Mouse (Mus musculus): ENCODE data around the gene 2310011J03Rik.

2310011J03Rik gene

GRCm38 (mm10) chr10:80342305-80342748, 22.0 kb upstream of the 2310011J03Rik start:
- in situ Hi-C loops (cut with MboI, MseI) = no loop called here

DNA sequence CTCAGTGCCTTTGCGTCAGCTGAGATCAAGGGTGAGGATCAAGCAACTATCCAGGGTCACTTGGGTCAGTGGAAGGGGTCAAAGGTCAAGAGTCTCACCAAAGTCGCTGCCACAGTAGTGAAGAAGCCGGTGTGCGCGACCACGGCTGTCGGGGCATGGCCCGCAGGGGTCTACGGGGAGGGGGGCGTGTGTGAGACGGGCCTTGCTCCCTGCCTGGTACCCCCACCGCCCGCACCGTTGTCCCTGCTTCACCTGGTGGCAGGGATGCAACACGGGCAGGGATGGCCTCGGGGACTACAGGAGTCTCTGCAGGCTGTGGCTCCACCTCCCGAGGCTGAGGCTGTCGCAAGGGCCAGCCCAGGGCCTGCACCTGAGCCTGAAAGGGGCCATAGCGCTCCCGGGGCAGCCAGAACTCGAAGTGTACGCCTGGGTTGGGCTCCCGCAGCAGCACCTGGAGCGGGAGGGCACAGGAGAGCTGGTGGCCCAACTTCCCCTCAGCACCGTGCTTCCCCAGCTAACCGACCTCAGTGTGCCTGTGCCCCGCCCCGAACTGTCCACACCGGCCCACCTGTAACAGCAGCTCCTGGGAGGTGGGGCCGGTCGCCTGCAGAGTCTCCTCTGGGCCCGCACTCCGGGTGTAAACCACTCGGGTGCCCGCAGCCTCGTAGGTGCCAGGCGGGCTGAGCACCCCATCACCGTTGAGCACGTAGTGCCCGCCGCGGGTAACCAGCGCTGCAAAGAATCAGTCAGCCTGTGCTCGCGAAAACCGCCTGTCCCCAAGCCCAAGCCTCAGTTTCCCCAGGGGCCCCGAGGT, 21.4 kb upstream of the 2310011J03Rik start:
- in situ Hi-C loops (cut with MboI, MseI) = no loop called here

DNA sequence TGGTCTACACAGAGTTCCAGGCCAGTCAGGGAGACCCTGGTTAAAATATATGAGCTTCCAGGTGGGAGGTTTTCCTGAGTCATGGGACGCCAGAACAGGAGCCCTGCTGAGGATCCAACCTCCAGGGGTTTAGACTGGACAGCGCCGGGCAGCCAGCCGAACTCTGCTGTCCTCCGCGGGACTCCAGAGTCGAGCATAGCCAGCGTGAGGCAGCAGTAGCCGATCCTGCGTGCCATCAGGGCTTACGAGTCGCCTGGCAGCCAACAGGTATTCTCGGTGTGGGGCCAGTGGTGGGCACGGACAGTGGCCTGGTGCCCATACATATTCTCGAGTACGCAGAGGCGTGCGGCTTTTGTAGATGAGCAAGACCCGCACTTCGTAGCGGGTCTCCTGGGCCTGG, 20.7 kb upstream of the 2310011J03Rik start:
- in situ Hi-C loops (cut with MboI, MseI) = no loop called here

GRCm38 (mm10) chr10:80339941-80340750, 19.8 kb upstream of the 2310011J03Rik start:
- in situ Hi-C loops (cut with MboI, MseI) = no loop called here

DNA sequence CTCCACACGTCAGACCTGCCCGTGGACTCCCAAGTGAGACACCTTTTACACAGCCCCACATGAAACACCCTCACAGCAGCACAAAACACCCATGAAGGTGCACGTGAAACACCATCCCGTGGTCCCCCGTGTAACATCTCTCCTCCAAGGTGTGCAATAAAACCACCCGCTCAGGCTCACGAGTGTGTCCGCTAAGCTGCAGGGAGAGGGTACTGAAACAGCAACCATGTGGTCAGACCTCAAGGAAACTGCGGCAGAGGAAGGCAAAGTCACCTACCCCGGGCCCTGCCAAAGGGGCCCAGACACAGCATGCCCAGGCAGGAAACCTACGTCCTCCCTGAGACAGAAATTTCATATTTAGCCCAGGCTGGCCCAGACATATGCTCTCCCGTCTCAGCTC, 15.9 kb upstream of the 2310011J03Rik start:
- in situ Hi-C loops (cut with MboI, MseI) = no loop called here

DNA sequence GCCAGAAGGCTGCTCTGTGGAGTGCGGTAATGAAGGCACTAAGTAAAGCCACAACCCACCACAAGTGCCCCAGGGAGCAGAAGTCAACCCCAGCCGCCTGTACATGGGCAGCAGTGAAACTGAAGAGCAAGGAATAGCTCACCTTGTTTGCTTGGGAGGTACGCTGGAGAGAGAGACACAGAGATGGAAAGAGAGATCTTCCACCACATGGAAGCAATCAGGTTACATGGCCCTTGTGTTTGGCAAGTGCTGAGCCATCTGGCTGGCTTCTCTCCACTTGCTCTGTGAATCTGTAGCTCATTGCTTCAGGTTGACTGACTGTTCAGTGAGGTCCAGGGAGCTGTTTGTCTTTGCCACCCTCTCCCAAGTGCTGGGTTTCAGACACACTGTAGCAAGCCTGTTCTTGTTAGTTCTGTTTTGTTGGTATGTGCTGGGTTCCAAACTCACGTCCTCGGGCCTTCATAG, 12.2 kb upstream of the 2310011J03Rik start:
- in situ Hi-C loops (cut with MboI, MseI) = no loop called here

- in situ Hi-C loops (cut with MboI, MseI) = no loop called here
These were observed 11.5 kb upstream of the 2310011J03Rik start for GRCm38 (mm10) chr10:80331636-80332524.

DNA sequence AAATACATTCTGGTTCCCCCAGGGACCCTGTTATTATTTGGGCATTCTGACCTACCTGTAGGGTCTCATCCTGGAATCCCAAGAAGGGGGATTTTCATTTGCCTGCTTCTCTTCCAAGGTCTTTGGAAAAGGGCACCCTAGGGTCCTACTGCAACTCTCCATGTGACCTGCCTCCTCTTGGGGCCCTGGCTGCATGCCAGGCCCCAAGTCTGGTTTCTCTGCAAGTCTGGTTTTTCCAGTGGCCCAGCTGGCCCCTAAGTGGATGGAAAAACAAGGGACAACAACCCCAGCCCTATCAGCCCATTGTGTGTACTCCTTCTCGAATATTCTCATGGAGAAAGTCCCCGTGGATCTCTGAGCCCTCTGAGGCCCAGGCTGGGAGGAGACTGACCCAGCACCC, 10.6 kb upstream of the 2310011J03Rik start:
- in situ Hi-C loops (cut with MboI, MseI) = no loop called here

- in situ Hi-C loops (cut with MboI, MseI) = no loop called here
These were observed 9.7 kb upstream of the 2310011J03Rik start for GRCm38 (mm10) chr10:80330084-80330483.

GRCm38 (mm10) chr10:80329273-80330081, 9.1 kb upstream of the 2310011J03Rik start, which contains the start of the genes Pcsk4 and Reep6:
Gene Pcsk4 (minus strand): TSS chr10:80329498.
Gene Reep6 (plus strand): TSS chr10:80329953.
- in situ Hi-C loops (cut with MboI, MseI) = no loop called here

GRCm38 (mm10) chr10:80325045-80325444, 4.7 kb upstream of the 2310011J03Rik start:
- in situ Hi-C loops (cut with MboI, MseI) = no loop called here

DNA sequence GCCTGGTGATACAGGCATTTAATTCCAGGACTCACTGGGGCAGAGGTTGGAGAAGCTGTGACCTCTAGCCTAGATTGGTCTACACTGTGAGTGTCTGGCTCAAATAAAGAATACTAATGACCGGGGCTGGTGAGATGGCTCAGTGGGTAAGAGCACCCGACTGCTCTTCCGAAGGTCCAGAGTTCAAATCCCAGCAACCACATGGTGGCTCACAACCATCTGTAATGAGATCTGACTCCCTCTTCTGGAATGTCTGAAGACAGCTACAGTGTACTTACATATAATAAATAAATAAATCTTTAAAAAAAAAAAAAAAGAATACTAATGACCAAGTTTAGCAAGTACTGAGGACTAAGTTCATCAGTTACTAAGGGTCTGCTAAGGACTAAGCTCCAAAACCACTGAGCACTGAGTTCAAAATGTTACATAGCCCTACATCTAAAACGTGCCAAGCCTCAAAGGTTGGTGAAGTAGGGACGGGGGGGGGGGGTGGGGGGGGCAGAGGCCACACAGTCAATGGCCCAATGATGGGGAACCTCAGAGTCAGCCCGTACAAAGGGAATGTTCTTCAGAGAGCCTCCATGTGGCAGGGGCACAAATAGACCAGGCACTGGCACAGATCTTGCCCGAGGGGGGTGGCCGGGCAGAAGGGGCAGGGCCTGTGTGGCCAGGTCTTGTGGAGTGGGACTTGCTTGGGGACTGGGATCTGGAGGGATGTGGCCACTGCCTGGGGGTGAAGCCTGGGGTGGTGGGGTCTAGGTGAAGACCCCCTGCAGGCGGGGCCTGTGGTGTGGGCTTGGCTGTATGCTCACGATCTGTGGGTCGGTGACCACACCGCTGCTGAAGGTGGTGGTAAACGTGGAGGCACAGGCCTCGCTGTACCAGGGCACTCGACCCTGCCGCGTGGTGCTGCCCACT, 4.0 kb upstream of the 2310011J03Rik start:
- in situ Hi-C loops (cut with MboI, MseI) = no loop called here

DNA sequence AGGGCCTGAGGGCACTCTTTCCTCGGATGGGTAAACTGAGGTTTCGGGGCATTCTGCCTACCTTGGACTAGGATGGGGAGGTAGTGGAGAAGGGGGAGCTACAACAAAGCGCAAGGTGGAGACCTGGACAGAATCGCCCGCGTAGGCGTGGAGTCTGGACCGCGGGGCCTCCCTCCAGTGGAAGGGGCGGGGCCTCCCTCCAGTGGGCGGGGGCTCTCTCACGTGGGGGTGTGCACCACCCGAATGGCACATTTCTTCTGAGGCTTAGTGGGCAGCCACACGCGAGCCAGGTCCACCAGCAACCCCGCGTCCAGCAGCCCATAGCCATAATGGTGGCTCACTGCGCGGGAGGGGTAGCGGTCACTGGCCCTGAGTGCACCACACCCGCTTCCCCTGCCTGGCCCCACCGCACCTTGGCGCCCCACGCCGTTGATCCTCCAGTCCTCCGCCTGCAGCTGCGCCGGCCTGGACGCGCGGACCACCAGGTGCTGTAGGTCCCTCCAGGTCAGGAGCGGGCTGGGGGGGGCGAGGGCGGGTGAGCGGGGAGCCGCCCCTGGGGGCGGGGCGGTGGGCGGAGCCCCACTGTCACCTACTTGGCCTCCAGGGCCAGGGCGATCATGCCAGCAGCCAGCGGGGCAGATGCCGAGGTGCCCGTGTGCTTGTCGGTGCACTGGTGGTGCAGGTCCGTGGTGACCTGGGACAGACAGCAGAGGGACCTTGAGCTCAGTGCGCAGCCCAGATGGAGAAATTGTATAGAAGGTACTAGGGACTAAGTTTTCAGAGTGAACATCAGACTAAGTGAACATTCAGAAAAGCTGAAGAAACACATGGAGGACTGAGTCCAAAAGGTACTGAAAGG, 3.2 kb upstream of the 2310011J03Rik start:
- in situ Hi-C loops (cut with MboI, MseI) = no loop called here

DNA sequence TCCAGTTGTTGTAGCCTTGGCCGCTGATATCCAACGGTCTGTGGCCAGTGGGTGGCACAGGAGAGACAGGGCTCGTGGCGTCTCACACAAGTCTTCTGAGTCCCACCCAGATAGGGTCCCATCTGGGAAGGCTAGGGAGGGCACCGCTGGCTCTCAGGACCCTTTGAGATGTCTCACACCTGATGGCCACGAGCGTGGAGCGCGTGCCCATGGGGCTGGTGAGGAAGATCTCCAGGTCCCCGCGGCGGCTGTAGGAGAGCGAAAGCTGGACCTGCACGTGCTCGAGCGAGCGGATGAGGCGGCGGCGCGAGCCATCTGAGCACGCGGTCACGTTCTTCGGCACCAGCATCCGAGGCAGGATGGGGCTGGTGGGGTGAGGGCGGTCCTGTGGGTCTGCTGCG, 2.5 kb upstream of the 2310011J03Rik start:
- in situ Hi-C loops (cut with MboI, MseI) = no loop called here

- in situ Hi-C loops (cut with MboI, MseI) = no loop called here
These were observed 1.6 kb upstream of the 2310011J03Rik start for GRCm38 (mm10) chr10:80321670-80322581.

DNA sequence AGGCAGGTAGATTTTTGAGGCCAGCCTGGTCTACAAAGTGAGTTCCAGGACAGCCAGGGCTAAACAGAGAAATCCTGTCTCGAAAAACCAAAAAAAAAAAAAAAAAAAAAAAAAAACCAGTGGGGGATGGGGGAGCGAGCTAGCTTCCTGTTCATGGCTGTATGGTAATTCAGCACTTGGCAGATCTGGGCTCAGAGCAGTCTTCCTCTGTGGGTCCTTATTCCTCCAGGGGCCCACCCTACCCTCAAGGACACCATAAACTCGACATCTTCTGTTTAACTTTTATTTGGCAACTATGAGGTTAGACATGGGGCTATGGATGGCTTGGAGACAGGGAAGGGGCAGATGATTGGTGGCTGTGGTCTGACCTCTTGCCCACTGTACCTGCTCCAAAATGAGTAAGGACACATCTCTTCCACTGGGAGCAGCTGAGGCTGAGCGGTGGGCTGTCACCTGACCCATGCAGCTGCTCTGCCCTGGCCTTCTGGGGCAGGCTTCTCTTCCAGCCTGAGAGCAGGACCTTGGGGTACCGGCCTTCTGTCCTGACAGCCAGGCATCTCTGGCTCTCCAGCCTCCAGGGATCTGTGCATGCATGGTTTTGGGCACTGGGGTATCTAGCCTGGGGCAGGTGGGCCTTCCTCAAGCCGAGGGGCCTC, 805 bp upstream of the 2310011J03Rik start:
- in situ Hi-C loops (cut with MboI, MseI) = no loop called here

GRCm38 (mm10) chr10:80317011-80317410, 3.3 kb downstream of the 2310011J03Rik start:
- in situ Hi-C loops (cut with MboI, MseI) = no loop called here
